Mouse (Mus musculus): ENCODE measurements around the gene Nup210.
"Not testable (repeated sequence)": the region's sequence is repeated elsewhere in the genome, so short reads cannot be mapped to it uniquely, and the experiment has no call there.

The Nup210 gene

DNA sequence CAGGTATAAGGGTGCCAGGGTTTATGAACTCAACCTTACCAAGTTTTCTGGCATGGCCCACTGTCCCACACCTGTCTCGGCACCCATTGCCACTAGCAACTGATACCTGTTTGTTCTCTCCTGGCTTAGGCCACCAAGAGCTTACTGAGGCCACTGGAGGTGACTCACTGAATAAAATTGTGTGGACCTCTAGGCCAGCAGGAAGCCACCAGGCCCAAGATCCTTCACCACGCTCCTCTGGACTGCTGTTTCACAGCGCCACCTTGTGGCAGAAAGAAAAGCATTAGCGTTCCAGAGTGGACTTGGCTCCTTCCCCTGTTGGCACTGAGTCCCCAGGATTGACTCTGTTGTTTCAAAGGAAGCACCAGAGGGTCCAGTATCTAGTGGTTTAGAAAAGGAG is 23.2 kb upstream of the Nup210 start:
- DNase-seq (ENCODE audit: low spot score) = no peak

DNA sequence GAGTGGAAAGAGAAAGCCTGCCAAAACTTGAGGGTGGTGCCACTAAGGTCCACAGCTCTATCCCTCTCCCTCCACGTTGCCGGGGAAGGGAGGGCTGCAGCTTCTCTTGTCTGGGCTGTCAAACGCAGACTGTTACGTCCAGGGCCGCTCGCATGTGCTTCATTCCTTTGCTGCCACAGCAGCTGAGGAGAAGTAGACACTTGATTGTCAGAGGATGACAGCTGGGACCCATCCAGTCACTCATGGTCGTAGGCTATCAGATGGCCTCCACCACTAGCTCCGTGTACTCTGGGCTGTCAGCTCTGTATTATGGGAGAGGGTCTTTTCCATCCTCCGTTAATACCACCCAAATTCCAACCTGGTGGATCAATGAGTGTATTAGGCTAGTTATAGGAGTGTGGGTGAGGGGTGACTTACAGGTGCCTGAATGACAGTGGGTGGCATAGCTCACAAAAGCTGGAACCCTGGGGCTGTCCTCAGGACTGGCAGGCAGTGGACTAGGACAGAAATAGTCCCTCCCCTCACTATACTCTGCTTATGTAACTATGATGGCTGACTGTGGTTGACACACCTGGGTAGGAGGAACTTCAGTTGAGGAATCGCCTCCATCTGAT is 20.8 kb upstream of the Nup210 start:
- DNase-seq (ENCODE audit: low spot score) = no peak

- DNase-seq (ENCODE audit: low spot score) = no peak
Measured at GRCm38 (mm10) chr6:91130856-91131255, 14.2 kb upstream of the Nup210 start.

- DNase-seq (ENCODE audit: low spot score) = no peak
Measured at GRCm38 (mm10) chr6:91128996-91129395, 12.4 kb upstream of the Nup210 start.

- DNase-seq (ENCODE audit: low spot score) = no peak
Measured at GRCm38 (mm10) chr6:91125228-91125585, 8.6 kb upstream of the Nup210 start.

GRCm38 (mm10) chr6:91124286-91125227 is 7.9 kb upstream of the Nup210 start:
- DNase-seq (ENCODE audit: low spot score) = no peak

DNA sequence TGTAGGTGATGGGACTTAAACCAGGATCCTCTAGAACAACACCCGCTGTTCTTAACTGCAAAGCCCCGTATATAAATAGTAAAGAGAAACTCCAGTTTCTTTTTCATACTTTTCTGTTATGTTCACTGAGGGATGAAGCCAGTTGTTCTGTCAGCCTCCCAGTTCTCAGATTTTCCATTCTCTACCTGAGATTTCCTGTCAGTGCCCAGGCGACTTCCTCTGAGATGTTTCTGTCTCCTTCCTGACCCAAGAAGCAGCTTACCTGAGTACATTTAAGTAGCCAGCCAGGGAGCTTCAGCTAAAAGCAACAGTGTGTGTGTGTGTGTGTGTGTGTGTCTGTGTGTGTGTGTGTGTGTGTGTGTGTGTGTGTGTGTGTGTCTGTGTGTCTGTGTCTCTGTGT is 6.8 kb upstream of the Nup210 start:
- no peak for DNase-seq (ENCODE audit: low spot score)

DNA sequence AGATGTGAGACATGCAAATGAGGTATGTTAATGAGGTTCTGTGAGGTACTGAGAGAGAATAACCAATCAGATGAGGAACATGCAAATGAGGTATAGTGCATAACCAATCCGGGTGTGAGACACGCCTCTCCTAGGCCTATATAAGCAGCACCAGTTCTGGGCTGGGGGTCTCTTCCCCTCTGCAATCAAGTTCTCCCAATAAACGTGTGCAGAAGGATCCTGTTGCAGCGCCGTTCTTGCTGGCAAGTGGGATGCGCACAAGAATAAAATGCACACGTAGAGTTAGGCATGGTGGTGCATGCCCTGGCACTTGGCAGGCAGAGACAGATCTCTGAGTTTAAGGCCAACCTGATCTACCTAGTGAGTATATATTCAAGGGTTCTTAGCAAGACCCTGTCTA is 4.5 kb upstream of the Nup210 start:
- DNase-seq (ENCODE audit: low spot score) = not testable (repeated sequence)

GRCm38 (mm10) chr6:91120206-91120605 is 3.6 kb upstream of the Nup210 start:
- no peak for DNase-seq (ENCODE audit: low spot score)

DNA sequence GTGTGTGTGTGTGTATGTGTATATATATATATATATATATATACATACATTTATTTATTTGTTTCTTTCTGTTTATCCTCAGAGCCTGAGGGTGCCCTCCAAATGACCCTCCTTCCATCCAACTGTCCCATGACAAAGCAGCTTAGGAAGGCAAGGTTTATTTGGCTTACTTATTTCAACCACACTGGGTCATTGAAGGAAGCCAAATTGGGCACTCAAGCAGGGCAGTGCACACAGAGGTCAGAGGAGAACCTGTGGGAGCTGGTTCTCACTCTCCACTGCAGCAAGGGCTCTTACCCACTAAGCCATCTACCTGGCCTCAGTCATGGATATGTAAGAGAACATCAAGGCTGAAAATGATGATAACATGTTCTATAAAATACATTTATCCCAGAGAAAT is 1.9 kb upstream of the Nup210 start:
- DNase-seq (ENCODE audit: low spot score) = no peak

- no peak for DNase-seq (ENCODE audit: low spot score)
Measured at GRCm38 (mm10) chr6:91117149-91117548, 520 bp upstream of the Nup210 start.

- no peak for DNase-seq (ENCODE audit: low spot score)
Measured at GRCm38 (mm10) chr6:91115863-91116243, 776 bp downstream of the Nup210 start.

DNA sequence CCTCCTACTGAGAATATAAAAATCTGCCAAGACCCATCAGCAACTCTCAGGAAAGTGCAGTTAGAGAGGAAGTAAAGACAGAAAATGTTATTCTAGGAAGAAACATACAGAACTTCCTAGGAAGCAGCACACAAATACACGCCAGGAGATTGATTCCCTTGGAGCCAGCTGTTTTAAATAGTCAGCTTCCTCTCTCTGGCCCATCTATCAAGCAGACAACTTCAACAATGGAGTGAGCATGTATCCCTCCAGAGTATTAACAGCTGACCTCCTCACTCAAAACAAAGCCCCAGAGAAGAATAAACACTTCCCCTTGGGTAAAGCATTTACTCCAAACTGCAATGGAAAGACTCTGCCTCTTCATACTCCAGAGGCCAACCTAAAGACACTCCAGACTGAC is 1.5 kb downstream of the Nup210 start:
- no peak for DNase-seq (ENCODE audit: low spot score)

DNA sequence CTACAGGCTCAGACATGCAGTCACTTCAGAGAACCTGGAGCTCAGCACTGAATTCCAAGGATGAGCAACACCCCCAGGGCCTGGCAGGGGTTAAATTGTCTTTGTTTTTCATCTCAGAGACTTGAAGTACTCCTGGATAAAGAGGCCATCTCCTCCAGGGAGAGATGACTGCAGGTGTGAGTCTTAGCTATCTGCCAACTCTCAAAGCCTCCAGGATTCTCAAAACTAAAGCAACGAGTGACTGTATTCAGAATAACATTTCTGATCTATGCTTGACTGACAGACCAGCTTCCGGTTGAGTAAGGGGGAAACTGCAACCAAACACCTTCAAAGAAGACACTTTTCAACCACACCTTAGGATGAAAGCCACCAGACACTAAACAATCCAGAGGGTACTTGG is 1.9 kb downstream of the Nup210 start:
- DNase-seq (ENCODE audit: low spot score) = no peak

GRCm38 (mm10) chr6:91111954-91112252 is 4.7 kb downstream of the Nup210 start:
- DNase-seq (ENCODE audit: low spot score) = no peak

GRCm38 (mm10) chr6:91111141-91111953 is 5.3 kb downstream of the Nup210 start:
- no peak for DNase-seq (ENCODE audit: low spot score)

DNA sequence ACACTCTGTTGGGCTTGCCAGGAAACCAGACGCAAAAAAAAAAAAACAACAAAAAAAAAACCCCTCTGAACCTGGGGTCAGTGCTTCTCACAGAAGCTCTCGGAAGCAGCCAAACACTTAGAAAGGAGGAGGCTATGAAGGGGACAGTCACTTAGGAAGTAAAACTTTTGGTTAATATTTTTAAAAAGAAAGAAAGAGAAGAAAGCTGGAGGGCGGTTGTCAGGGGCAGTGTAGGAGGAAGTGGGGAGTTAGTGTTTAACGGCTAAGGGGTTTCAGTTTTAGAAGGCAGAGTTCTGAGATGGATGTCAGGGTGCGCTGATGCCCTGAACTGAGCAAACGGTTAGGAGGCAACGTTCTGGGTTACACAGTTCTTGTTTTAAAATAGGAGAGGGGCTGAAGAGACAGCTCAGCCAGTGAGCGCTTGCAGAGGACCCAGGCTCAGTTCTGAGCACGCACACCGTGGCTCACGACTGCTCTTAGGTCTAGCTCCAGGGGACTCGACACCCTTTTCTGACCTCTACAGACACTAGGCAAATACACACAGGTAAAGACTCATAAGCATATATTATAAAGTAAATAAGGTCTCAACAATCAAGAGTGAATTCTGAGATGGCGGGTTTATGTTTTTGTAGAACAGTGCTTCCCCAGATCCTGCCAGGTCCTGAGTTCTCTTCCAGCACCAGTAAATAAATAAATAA is 6.2 kb downstream of the Nup210 start:
- no peak for DNase-seq (ENCODE audit: low spot score)

DNA sequence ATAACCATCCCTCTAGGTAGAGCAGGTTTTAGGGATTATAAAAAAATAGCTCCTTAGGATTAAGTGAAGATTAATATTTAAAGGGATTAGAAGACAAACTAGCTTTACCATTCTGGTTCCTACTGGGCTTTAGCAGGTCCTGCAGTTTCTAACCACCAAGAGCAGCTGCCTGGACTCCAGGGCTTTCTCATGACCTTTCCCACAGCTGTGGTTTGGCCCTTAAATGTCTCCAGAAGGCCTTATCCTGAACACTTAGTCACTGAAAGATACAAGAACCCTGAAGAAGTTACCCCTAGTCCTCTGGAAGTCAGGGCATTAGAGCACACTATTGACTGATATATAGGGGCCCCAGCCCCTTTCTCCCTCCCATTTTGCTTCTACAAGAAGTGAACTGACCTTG is 7.1 kb downstream of the Nup210 start:
- no peak for DNase-seq (ENCODE audit: low spot score)

DNA sequence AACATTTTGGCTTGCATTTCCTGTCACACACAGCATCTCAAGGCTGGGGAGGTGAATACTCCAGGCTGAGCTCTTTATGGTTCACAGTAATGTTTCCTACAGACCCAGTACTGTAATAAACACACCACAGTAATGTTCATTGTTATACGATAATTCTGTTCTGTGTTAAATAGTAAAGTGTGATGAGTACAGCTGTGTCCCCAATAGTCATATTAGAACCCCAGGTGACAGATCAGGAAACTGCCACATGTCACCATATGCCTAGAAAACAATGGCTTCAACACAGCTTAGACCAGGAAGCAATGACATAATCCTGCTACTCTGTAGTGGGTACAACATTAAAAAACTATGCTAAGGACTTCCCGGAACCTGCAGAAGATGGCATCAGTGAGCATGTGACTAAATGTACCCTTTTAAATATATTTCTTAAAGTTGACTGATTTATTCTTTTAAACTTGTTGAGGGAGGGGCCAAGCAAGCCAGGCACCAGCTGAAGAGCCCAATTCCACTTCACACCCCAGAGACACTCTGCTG is 7.6 kb downstream of the Nup210 start:
- DNase-seq (ENCODE audit: low spot score) = no peak

GRCm38 (mm10) chr6:91108301-91108916 is 8.2 kb downstream of the Nup210 start:
- DNase-seq (ENCODE audit: low spot score) = no peak

DNA sequence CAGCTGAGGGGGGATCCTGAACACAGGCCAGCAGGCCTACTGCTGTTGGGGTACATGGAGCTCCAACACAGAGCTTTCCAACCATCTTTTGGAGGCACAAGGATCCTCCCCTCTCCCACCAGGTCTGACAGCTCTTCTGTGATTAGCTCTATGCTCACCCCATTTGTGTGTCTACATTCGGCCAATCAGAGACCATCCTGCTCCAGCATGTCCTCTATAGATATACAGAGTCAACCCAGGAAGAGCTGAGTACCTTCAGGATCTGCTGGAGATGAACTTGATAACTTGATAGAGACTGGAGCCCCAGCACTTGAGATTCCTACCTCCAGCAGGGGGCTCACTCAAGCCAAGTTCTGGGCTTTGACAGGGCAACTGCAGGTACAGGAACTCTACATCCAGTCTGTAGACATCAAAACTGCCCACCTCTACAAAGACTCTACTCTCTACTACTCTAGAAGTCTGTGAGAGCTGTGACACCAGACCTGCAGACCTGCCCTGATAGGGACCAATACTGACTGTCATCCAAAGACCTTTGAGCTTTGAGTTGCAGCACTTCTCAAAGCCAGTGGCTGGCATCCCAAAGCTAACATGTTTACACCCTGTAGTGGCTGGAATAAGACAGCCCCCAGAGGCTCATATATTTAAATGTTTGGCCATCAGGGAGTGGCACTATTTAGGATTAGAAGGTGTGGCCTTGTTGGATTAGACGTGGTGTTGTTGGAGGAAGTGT is 11.1 kb downstream of the Nup210 start:
- DNase-seq (ENCODE audit: low spot score) = no peak
